Mouse (Mus musculus): Measurements from ENCODE around the gene Duox1. TPM values are rescaled to one million over a fixed set of nuclear protein-coding genes. Genes with fewer than 3 reads are reported as not detected.

The Duox1 gene
- polyA plus RNA-seq, 1 experiment: 0.10 TPM

- H3K27me3 ChIP-seq (ENCODE audit: control insufficient read depth, insufficient read depth, insufficient read length): no peaks in the 10 kb centered on the region
- H3K4me3 ChIP-seq: no peak overlapping the region
- no peaks in the 10 kb centered on the region for H3K36me3 ChIP-seq (ENCODE audit: control insufficient read depth, insufficient read depth)
- no peak overlapping the region for H3K4me2 ChIP-seq (ENCODE audit: low read depth)
- no peak overlapping the region for H3ac ChIP-seq (ENCODE audit: control insufficient read depth, insufficient read length)
- TF ChIP-seq POLR2A (IDR thresholded peaks at IDR 0.05; ENCODE audit: insufficient read length, low read depth) (no peak), TCF12 (IDR thresholded peaks at IDR 0.05; ENCODE audit: insufficient read depth, poor library complexity, severe bottlenecking) (no peak), REST (IDR thresholded peaks at IDR 0.05; ENCODE audit: insufficient read depth, insufficient read length) (no peak), MAX (IDR thresholded peaks at IDR 0.05; ENCODE audit: low read depth) (no peak), USF1 (IDR thresholded peaks at IDR 0.05; ENCODE audit: low read depth) (no peak), MYOD1 (IDR thresholded peaks at IDR 0.05; ENCODE audit: control insufficient read depth in 1 of 3, insufficient read length in 2 of 3, low read depth in 2 of 3) (no peak), SRF (IDR thresholded peaks at IDR 0.05; ENCODE audit: control insufficient read depth, insufficient read length, low read depth) (no peak), POLR2AphosphoS2 (IDR thresholded peaks at IDR 0.05; ENCODE audit: insufficient read length, low read depth) (no peak), MYOG (IDR thresholded peaks at IDR 0.05; ENCODE audit: control insufficient read depth in 1 of 3, insufficient read depth in 1 of 3, insufficient read length in 2 of 3, low read depth in 2 of 3) (no peak), TCF3 (IDR thresholded peaks at IDR 0.05; ENCODE audit: insufficient read length, low read depth) (no peak), E2F4 (IDR thresholded peaks at IDR 0.05; ENCODE audit: insufficient read depth) (no peak), CEBPB (IDR thresholded peaks at IDR 0.05; ENCODE audit: insufficient read depth, poor library complexity, severe bottlenecking) (no peak)
- H3K79me2 ChIP-seq (ENCODE audit: control insufficient read depth, insufficient read depth): no peaks in the 10 kb centered on the region
Observed at GRCm38 (mm10) chr2:122332222-122332621, 16.8 kb downstream of the Duox1 start.

- Histone ChIP-seq H3K4me3 (no peak overlapping the region), H3K36me3 (ENCODE audit: control insufficient read depth, insufficient read depth) (no peaks in the 10 kb centered on the region), H3ac (ENCODE audit: control insufficient read depth, insufficient read length) (no peak overlapping the region), H3K79me2 (ENCODE audit: control insufficient read depth, insufficient read depth) (no peaks in the 10 kb centered on the region), H3K4me2 (ENCODE audit: low read depth) (no peak overlapping the region), H3K27me3 (ENCODE audit: control insufficient read depth, insufficient read depth, insufficient read length) (no peaks in the 10 kb centered on the region)
- TF ChIP-seq MYOG (IDR thresholded peaks at IDR 0.05; ENCODE audit: control insufficient read depth in 1 of 3, insufficient read depth in 1 of 3, insufficient read length in 2 of 3, low read depth in 2 of 3): no peak
- TF ChIP-seq CEBPB (IDR thresholded peaks at IDR 0.05; ENCODE audit: insufficient read depth, poor library complexity, severe bottlenecking): no peak
- no peak for TF ChIP-seq TCF3 (IDR thresholded peaks at IDR 0.05; ENCODE audit: insufficient read length, low read depth)
- no peak for TF ChIP-seq SRF (IDR thresholded peaks at IDR 0.05; ENCODE audit: control insufficient read depth, insufficient read length, low read depth)
- TF ChIP-seq MAX (IDR thresholded peaks at IDR 0.05; ENCODE audit: low read depth): no peak
- TF ChIP-seq MYOD1 (IDR thresholded peaks at IDR 0.05; ENCODE audit: control insufficient read depth in 1 of 3, insufficient read length in 2 of 3, low read depth in 2 of 3): no peak
- TF ChIP-seq POLR2AphosphoS2 (IDR thresholded peaks at IDR 0.05; ENCODE audit: insufficient read length, low read depth): no peak
- TF ChIP-seq REST (IDR thresholded peaks at IDR 0.05; ENCODE audit: insufficient read depth, insufficient read length): no peak
- no peak for TF ChIP-seq POLR2A (IDR thresholded peaks at IDR 0.05; ENCODE audit: insufficient read length, low read depth)
- no peak for TF ChIP-seq TCF12 (IDR thresholded peaks at IDR 0.05; ENCODE audit: insufficient read depth, poor library complexity, severe bottlenecking)
- no peak for TF ChIP-seq E2F4 (IDR thresholded peaks at IDR 0.05; ENCODE audit: insufficient read depth)
- TF ChIP-seq USF1 (IDR thresholded peaks at IDR 0.05; ENCODE audit: low read depth): no peak
Observed at GRCm38 (mm10) chr2:122334170-122334569, 18.7 kb downstream of the Duox1 start.

- H3K36me3 ChIP-seq (ENCODE audit: control insufficient read depth, insufficient read depth): no peaks in the 10 kb centered on the region
- no peaks in the 10 kb centered on the region for H3K27me3 ChIP-seq (ENCODE audit: control insufficient read depth, insufficient read depth, insufficient read length)
- TF ChIP-seq E2F4 (IDR thresholded peaks at IDR 0.05; ENCODE audit: insufficient read depth) (no peak), POLR2A (IDR thresholded peaks at IDR 0.05; ENCODE audit: insufficient read length, low read depth) (no peak), TCF3 (IDR thresholded peaks at IDR 0.05; ENCODE audit: insufficient read length, low read depth) (no peak), CEBPB (IDR thresholded peaks at IDR 0.05; ENCODE audit: insufficient read depth, poor library complexity, severe bottlenecking) (no peak), REST (IDR thresholded peaks at IDR 0.05; ENCODE audit: insufficient read depth, insufficient read length) (no peak), MYOG (IDR thresholded peaks at IDR 0.05; ENCODE audit: control insufficient read depth in 1 of 3, insufficient read depth in 1 of 3, insufficient read length in 2 of 3, low read depth in 2 of 3) (no peak), POLR2AphosphoS2 (IDR thresholded peaks at IDR 0.05; ENCODE audit: insufficient read length, low read depth) (no peak), MAX (IDR thresholded peaks at IDR 0.05; ENCODE audit: low read depth) (no peak), USF1 (IDR thresholded peaks at IDR 0.05; ENCODE audit: low read depth) (no peak), SRF (IDR thresholded peaks at IDR 0.05; ENCODE audit: control insufficient read depth, insufficient read length, low read depth) (no peak), TCF12 (IDR thresholded peaks at IDR 0.05; ENCODE audit: insufficient read depth, poor library complexity, severe bottlenecking) (no peak), MYOD1 (IDR thresholded peaks at IDR 0.05; ENCODE audit: control insufficient read depth in 1 of 3, insufficient read length in 2 of 3, low read depth in 2 of 3) (no peak)
- no peak overlapping the region for H3K4me3 ChIP-seq
- H3K79me2 ChIP-seq (ENCODE audit: control insufficient read depth, insufficient read depth): no peaks in the 10 kb centered on the region
- H3ac ChIP-seq (ENCODE audit: control insufficient read depth, insufficient read length): no peak overlapping the region
- H3K4me2 ChIP-seq (ENCODE audit: low read depth): no peak overlapping the region
Observed at GRCm38 (mm10) chr2:122337291-122337690, 21.8 kb downstream of the Duox1 start.

GRCm38 (mm10) chr2:122345106-122345893 is 29.8 kb downstream of the Duox1 start:
- Histone ChIP-seq H3K36me3 (ENCODE audit: control insufficient read depth, insufficient read depth) (no peaks in the 10 kb centered on the region), H3K4me3 (no peak overlapping the region), H3K4me2 (ENCODE audit: low read depth) (no peak overlapping the region), H3K27me3 (ENCODE audit: control insufficient read depth, insufficient read depth, insufficient read length) (no peaks in the 10 kb centered on the region), H3ac (ENCODE audit: control insufficient read depth, insufficient read length) (no peak overlapping the region), H3K79me2 (ENCODE audit: control insufficient read depth, insufficient read depth) (no peaks in the 10 kb centered on the region)
- TF ChIP-seq POLR2AphosphoS2 (IDR thresholded peaks at IDR 0.05; ENCODE audit: insufficient read length, low read depth) (peak; percentile 15), E2F4 (IDR thresholded peaks at IDR 0.05; ENCODE audit: insufficient read depth) (no peak), MYOD1 (IDR thresholded peaks at IDR 0.05; ENCODE audit: control insufficient read depth in 1 of 3, insufficient read length in 2 of 3, low read depth in 2 of 3) (no peak), SRF (IDR thresholded peaks at IDR 0.05; ENCODE audit: control insufficient read depth, insufficient read length, low read depth) (no peak)

All from myocyte (in vitro differentiated cells).